Mouse (Mus musculus): ENCODE measurements at regions not wholly inside any gene's neighbourhood (a gene's known extent, or its start where the extent isn't known, plus 50 kb on each side); places are given as distances from the start of the nearest gene placed in this dataset.

GRCm38 (mm10) chr4:125195901-125196435, 68.3 kb upstream of the Zc3h12a start:
- ATAC-seq (ENCODE audit: low read depth) (no peak), DNase-seq (ENCODE audit: low spot score) (no peak)
- H3K27me3 ChIP-seq (replicated peaks; ENCODE audit: control insufficient read depth, insufficient read depth, low read length) = peaks cover 21% of the 10 kb centered on the region
- no peaks in the 10 kb centered on the region for H3K36me3 ChIP-seq (ENCODE audit: control insufficient read depth, insufficient read depth, low read length)
- no peak overlapping the region for H3K4me3 ChIP-seq (ENCODE audit: low read depth, low read length)
- 64% methylated on average over 7 of the region's 7 CpGs for WGBS
- no peak overlapping the region for H3K9ac ChIP-seq (ENCODE audit: low read depth, low read length)
- H3K9me3 ChIP-seq (ENCODE audit: control insufficient read depth, low read length) = no peaks in the 10 kb centered on the region
- no peaks in the 10 kb centered on the region for H3K4me1 ChIP-seq (ENCODE audit: control insufficient read depth, insufficient read depth, low read length)
- H3K4me2 ChIP-seq (ENCODE audit: low read depth, low read length) = no peak overlapping the region
- no peak overlapping the region for H3K27ac ChIP-seq (replicated peaks; ENCODE audit: low read depth, low read length)

- WGBS = 25% methylated on average over 12 of the region's 12 CpGs
- ATAC-seq (ENCODE audit: low read depth) = peak; percentile 22; the same call in 1 of the 2 replicates
- Histone ChIP-seq H3K27ac (replicated peaks; ENCODE audit: low read depth, low read length) (no peak overlapping the region), H3K9me3 (ENCODE audit: control insufficient read depth, low read length) (no peaks in the 10 kb centered on the region), H3K4me2 (ENCODE audit: low read depth, low read length) (no peak overlapping the region), H3K27me3 (replicated peaks; ENCODE audit: control insufficient read depth, insufficient read depth, low read length) (peaks cover 20% of the 10 kb centered on the region), H3K4me1 (ENCODE audit: control insufficient read depth, insufficient read depth, low read length) (no peaks in the 10 kb centered on the region), H3K9ac (ENCODE audit: low read depth, low read length) (no peak overlapping the region), H3K4me3 (ENCODE audit: low read depth, low read length) (no peak overlapping the region), H3K36me3 (ENCODE audit: control insufficient read depth, insufficient read depth, low read length) (no peaks in the 10 kb centered on the region)
- DNase-seq (ENCODE audit: low spot score) = peak; percentile 11
Observed at GRCm38 (mm10) chr4:125194722-125195380, 67.2 kb upstream of the Zc3h12a start.

- DNase-seq (ENCODE audit: low spot score) = no peak
- Histone ChIP-seq H3K27ac (replicated peaks; ENCODE audit: low read depth, low read length) (no peak overlapping the region), H3K9me3 (ENCODE audit: control insufficient read depth, low read length) (no peaks in the 10 kb centered on the region), H3K27me3 (replicated peaks; ENCODE audit: control insufficient read depth, insufficient read depth, low read length) (peaks cover 18% of the 10 kb centered on the region), H3K36me3 (ENCODE audit: control insufficient read depth, insufficient read depth, low read length) (no peaks in the 10 kb centered on the region), H3K4me3 (ENCODE audit: low read depth, low read length) (no peak overlapping the region), H3K4me1 (ENCODE audit: control insufficient read depth, insufficient read depth, low read length) (no peaks in the 10 kb centered on the region), H3K9ac (ENCODE audit: low read depth, low read length) (no peak overlapping the region), H3K4me2 (ENCODE audit: low read depth, low read length) (no peak overlapping the region)
- WGBS = 75% methylated on average over 12 of the region's 12 CpGs
- no peak for ATAC-seq (ENCODE audit: low read depth)
Observed at GRCm38 (mm10) chr4:125194298-125194697, 66.7 kb upstream of the Zc3h12a start.

DNA sequence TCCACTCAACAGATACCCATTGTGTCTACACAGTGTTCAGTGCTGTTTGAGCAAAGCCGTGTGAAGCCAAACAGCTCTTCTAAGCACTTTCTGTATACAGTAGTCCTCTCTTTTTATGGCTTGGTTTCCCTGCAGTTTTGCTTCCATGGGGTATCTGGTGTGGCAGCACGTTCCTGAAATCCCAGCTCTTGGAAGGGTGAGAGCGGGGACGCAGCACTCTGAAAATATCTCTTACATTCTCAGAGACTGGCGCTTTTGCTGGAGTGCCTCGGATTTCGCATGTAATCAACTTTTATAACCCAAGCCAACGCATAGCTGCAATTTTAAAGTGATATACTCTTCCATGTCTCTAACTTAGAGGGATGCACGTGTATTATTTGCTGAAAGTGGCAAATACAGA, 64.0 kb upstream of the Zc3h12a start:
- Histone ChIP-seq H3K27me3 (replicated peaks; ENCODE audit: control insufficient read depth, insufficient read depth, low read length) (peaks cover 13% of the 10 kb centered on the region), H3K27ac (replicated peaks; ENCODE audit: low read depth, low read length) (no peak overlapping the region), H3K4me1 (ENCODE audit: control insufficient read depth, insufficient read depth, low read length) (no peaks in the 10 kb centered on the region), H3K4me3 (ENCODE audit: low read depth, low read length) (no peak overlapping the region), H3K9ac (ENCODE audit: low read depth, low read length) (no peak overlapping the region), H3K9me3 (ENCODE audit: control insufficient read depth, low read length) (no peaks in the 10 kb centered on the region), H3K4me2 (ENCODE audit: low read depth, low read length) (no peak overlapping the region), H3K36me3 (ENCODE audit: control insufficient read depth, insufficient read depth, low read length) (no peaks in the 10 kb centered on the region)
- 64% methylated on average over 9 of the region's 9 CpGs for whole genome bisulfite sequencing
- ATAC-seq (ENCODE audit: low read depth) (no peak), DNase-seq (ENCODE audit: low spot score) (no peak)

DNA sequence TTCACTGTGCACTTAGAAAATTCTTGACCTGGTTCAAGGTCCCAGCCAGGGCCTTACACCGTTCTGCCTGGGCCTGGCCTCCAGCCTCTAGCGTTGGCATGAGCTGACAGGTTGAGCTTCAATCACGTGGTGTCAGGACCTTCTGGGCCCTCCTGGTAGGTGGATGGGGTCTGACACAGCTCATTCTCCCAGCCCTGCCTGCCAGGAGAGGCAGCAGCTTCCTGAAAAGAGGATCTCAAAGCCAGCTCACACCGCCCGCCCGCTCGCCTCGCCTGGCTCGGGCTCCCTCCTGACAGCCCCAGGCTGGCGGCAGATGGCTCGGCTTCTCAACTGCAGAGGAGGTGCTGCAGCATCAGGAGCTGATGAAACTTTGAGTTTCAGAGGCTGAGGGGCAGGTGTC, 63.4 kb upstream of the Zc3h12a start:
- Histone ChIP-seq H3K9me3 (ENCODE audit: control insufficient read depth, low read length) (no peaks in the 10 kb centered on the region), H3K27ac (replicated peaks; ENCODE audit: low read depth, low read length) (no peak overlapping the region), H3K4me3 (ENCODE audit: low read depth, low read length) (no peak overlapping the region), H3K36me3 (ENCODE audit: control insufficient read depth, insufficient read depth, low read length) (no peaks in the 10 kb centered on the region), H3K27me3 (replicated peaks; ENCODE audit: control insufficient read depth, insufficient read depth, low read length) (peaks cover 8% of the 10 kb centered on the region), H3K4me2 (ENCODE audit: low read depth, low read length) (no peak overlapping the region), H3K4me1 (ENCODE audit: control insufficient read depth, insufficient read depth, low read length) (no peaks in the 10 kb centered on the region), H3K9ac (ENCODE audit: low read depth, low read length) (no peak overlapping the region)
- ATAC-seq (ENCODE audit: low read depth) (no peak), DNase-seq (ENCODE audit: low spot score) (peak; percentile 11)
- WGBS = 14% methylated on average over 11 of the region's 11 CpGs

- H3K4me3 ChIP-seq (ENCODE audit: low read depth, low read length) = no peak overlapping the region
- DNase-seq (ENCODE audit: low spot score) (no peak), ATAC-seq (ENCODE audit: low read depth) (no peak)
- H3K4me1 ChIP-seq (ENCODE audit: control insufficient read depth, insufficient read depth, low read length) = no peaks in the 10 kb centered on the region
- H3K36me3 ChIP-seq (ENCODE audit: control insufficient read depth, insufficient read depth, low read length) = no peaks in the 10 kb centered on the region
- no peak overlapping the region for H3K27ac ChIP-seq (replicated peaks; ENCODE audit: low read depth, low read length)
- no peak overlapping the region for H3K4me2 ChIP-seq (ENCODE audit: low read depth, low read length)
- peaks cover 1% of the 10 kb centered on the region for H3K27me3 ChIP-seq (replicated peaks; ENCODE audit: control insufficient read depth, insufficient read depth, low read length)
- no peak overlapping the region for H3K9ac ChIP-seq (ENCODE audit: low read depth, low read length)
- H3K9me3 ChIP-seq (ENCODE audit: control insufficient read depth, low read length) = no peaks in the 10 kb centered on the region
Observed at GRCm38 (mm10) chr4:125189971-125190370, 62.3 kb upstream of the Zc3h12a start.

DNA sequence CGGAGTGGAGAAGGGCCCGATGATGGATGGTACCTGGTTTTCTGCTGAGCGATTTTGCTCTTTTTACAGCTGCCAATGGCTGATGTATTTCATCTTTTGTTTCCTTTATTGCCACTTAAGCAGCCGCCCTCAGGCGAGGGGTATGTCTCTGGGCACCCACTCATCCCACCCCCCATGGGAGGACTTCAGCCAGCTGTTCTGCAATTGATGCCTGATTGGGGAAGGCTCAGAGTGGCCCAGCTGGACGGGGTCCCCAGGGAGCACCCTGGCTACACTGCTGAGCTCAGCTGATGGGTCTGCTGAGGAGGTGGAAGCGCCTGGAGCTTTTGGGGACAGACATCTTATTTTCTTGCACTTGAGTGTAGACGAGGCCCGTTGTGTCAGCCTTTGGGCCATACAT, 58.6 kb upstream of the Zc3h12a start:
- Histone ChIP-seq H3K4me3 (ENCODE audit: low read depth, low read length) (no peak overlapping the region), H3K4me2 (ENCODE audit: low read depth, low read length) (no peak overlapping the region), H3K9ac (ENCODE audit: low read depth, low read length) (no peak overlapping the region), H3K27ac (replicated peaks; ENCODE audit: low read depth, low read length) (no peak overlapping the region), H3K9me3 (ENCODE audit: control insufficient read depth, low read length) (no peaks in the 10 kb centered on the region), H3K36me3 (ENCODE audit: control insufficient read depth, insufficient read depth, low read length) (no peaks in the 10 kb centered on the region), H3K4me1 (ENCODE audit: control insufficient read depth, insufficient read depth, low read length) (no peaks in the 10 kb centered on the region), H3K27me3 (replicated peaks; ENCODE audit: control insufficient read depth, insufficient read depth, low read length) (no peaks in the 10 kb centered on the region; the same call in 1 of the 2 replicates)
- no peak for ATAC-seq (ENCODE audit: low read depth)
- DNase-seq (ENCODE audit: low spot score) = no peak
- 83% methylated on average over 9 of the region's 9 CpGs for WGBS

GRCm38 (mm10) chr4:125185076-125185475, 57.4 kb upstream of the Zc3h12a start:
- no peak overlapping the region for H3K27ac ChIP-seq (replicated peaks; ENCODE audit: low read depth, low read length)
- ATAC-seq (ENCODE audit: low read depth) = no peak
- no peak overlapping the region for H3K4me3 ChIP-seq (ENCODE audit: low read depth, low read length)
- no peaks in the 10 kb centered on the region for H3K4me1 ChIP-seq (ENCODE audit: control insufficient read depth, insufficient read depth, low read length)
- H3K9me3 ChIP-seq (ENCODE audit: control insufficient read depth, low read length) = no peaks in the 10 kb centered on the region
- no peak overlapping the region for H3K4me2 ChIP-seq (ENCODE audit: low read depth, low read length)
- WGBS = 77% methylated on average over 5 of the region's 5 CpGs
- no peak for DNase-seq (ENCODE audit: low spot score)
- H3K9ac ChIP-seq (ENCODE audit: low read depth, low read length) = no peak overlapping the region
- no peaks in the 10 kb centered on the region; the same call in 1 of the 2 replicates for H3K27me3 ChIP-seq (replicated peaks; ENCODE audit: control insufficient read depth, insufficient read depth, low read length)
- no peaks in the 10 kb centered on the region for H3K36me3 ChIP-seq (ENCODE audit: control insufficient read depth, insufficient read depth, low read length)

- ATAC-seq (ENCODE audit: low read depth) = no peak
Observed at GRCm38 (mm10) chr4:125180947-125181346, 53.3 kb upstream of the Zc3h12a start.

More at GRCm38 (mm10) chr4:125180947-125181346, 53.3 kb upstream of the Zc3h12a start:
- DNase-seq (ENCODE audit: low spot score) = no peak
- Histone ChIP-seq H3K27ac (replicated peaks; ENCODE audit: low read depth, low read length) (no peak overlapping the region), H3K9me3 (ENCODE audit: control insufficient read depth, low read length) (no peaks in the 10 kb centered on the region), H3K4me3 (ENCODE audit: low read depth, low read length) (no peak overlapping the region), H3K9ac (ENCODE audit: low read depth, low read length) (no peak overlapping the region), H3K36me3 (ENCODE audit: control insufficient read depth, insufficient read depth, low read length) (no peaks in the 10 kb centered on the region), H3K4me1 (ENCODE audit: control insufficient read depth, insufficient read depth, low read length) (no peaks in the 10 kb centered on the region), H3K4me2 (ENCODE audit: low read depth, low read length) (no peak overlapping the region), H3K27me3 (replicated peaks; ENCODE audit: control insufficient read depth, insufficient read depth, low read length) (no peaks in the 10 kb centered on the region; the same call in 1 of the 2 replicates)
- 69% methylated on average over 6 of the region's 6 CpGs for WGBS
